Mouse (Mus musculus) layer of hippocampus, postnatal 36 days (tissue): ENCODE measurements around the gene Uvssa. TPM values are rescaled to one million over a fixed set of nuclear protein-coding genes. Genes with fewer than 3 reads are reported as not detected.
A peak's percentile ranks its signal among the peaks of the same experiment; 100 is the strongest.
"Not testable (repeated sequence)": the region's sequence is repeated elsewhere in the genome, so short reads cannot be mapped to it uniquely, and the experiment has no call there.

ENCODE experiments used
- DNase-seq, 2 experiments: peaks; one replicate each; pipeline ENCODE4 v3.0.0; 2022
- total RNA-seq, 2 experiments: library from RNA; stranded (reverse); gene quantifications; 2 replicates each; pipeline ENCODE4 v1.2.3; 2021

Gene Uvssa
- 1 to 10 TPM; 5.5 to 5.6 TPM for total RNA-seq

GRCm38 (mm10) chr5:33378302-33378854, at the start of gene Uvssa:
Gene Uvssa, plus strand, starts transcription at chr5:33378549.
- DNase-seq = peak; percentile 99

- DNase-seq = no peak
Observed at GRCm38 (mm10) chr5:33334381-33335272, 43.7 kb upstream of the Uvssa start.

- peak; percentile 96 to 97 for DNase-seq
Observed at GRCm38 (mm10) chr5:33335273-33335976, 42.9 kb upstream of the Uvssa start, which contains the start of gene Maea. Gene Maea, plus strand, starts transcription at chr5:33335509.

GRCm38 (mm10) chr5:33335977-33336360, 42.4 kb upstream of the Uvssa start:
- peak in 1 of 2 experiments; percentile 21 for DNase-seq

- no peak for DNase-seq
Observed at GRCm38 (mm10) chr5:33337206-33337605, 41.1 kb upstream of the Uvssa start.

GRCm38 (mm10) chr5:33341165-33341564, 37.2 kb upstream of the Uvssa start:
- DNase-seq = no peak

GRCm38 (mm10) chr5:33342248-33342647, 36.1 kb upstream of the Uvssa start:
- not testable (repeated sequence) for DNase-seq

GRCm38 (mm10) chr5:33342821-33343220, 35.5 kb upstream of the Uvssa start:
- no peak for DNase-seq

- DNase-seq = no peak
Observed at GRCm38 (mm10) chr5:33343571-33343970, 34.8 kb upstream of the Uvssa start.

GRCm38 (mm10) chr5:33344070-33344469, 34.3 kb upstream of the Uvssa start:
- no peak for DNase-seq

GRCm38 (mm10) chr5:33347620-33348019, 30.7 kb upstream of the Uvssa start:
- no peak for DNase-seq

GRCm38 (mm10) chr5:33349205-33349604, 29.1 kb upstream of the Uvssa start:
- no peak for DNase-seq

GRCm38 (mm10) chr5:33349706-33350105, 28.6 kb upstream of the Uvssa start:
- no peak for DNase-seq

GRCm38 (mm10) chr5:33351556-33352272, 26.6 kb upstream of the Uvssa start:
- DNase-seq = no peak

- DNase-seq = no peak
Observed at GRCm38 (mm10) chr5:33352273-33352645, 26.1 kb upstream of the Uvssa start.

- no peak for DNase-seq
Observed at GRCm38 (mm10) chr5:33353011-33353410, 25.3 kb upstream of the Uvssa start.

GRCm38 (mm10) chr5:33357494-33357893, 20.9 kb upstream of the Uvssa start:
- no peak for DNase-seq

- DNase-seq = no peak
Observed at GRCm38 (mm10) chr5:33358467-33358866, 19.9 kb upstream of the Uvssa start.

- no peak for DNase-seq
Observed at GRCm38 (mm10) chr5:33363263-33363662, 15.1 kb upstream of the Uvssa start.

GRCm38 (mm10) chr5:33368651-33369050, 9.7 kb upstream of the Uvssa start:
- no peak for DNase-seq

- no peak for DNase-seq
Observed at GRCm38 (mm10) chr5:33371137-33371536, 7.2 kb upstream of the Uvssa start.

- DNase-seq = no peak
Observed at GRCm38 (mm10) chr5:33371668-33372067, 6.7 kb upstream of the Uvssa start.
